Mouse (Mus musculus) heart, adult 2 months (tissue): ENCODE results near the gene Daglb.

ENCODE experiments used
- CTCF ChIP-seq: fragments of 200-600 bp; IDR thresholded peaks from 2 replicates; pipeline ENCODE4 v1.8.1; 2022; ENCODE audit warnings: antibody characterized with exemption, mild to moderate bottlenecking, moderate library complexity
- POLR2A ChIP-seq: fragments of 200-500 bp; IDR thresholded peaks from 2 replicates; pipeline ENCODE4 v1.6.1; 2011; ENCODE audit warnings: mild to moderate bottlenecking, low read depth, low read length, control low read depth; ENCODE audit not compliant: insufficient read depth

- TF ChIP-seq CTCF (no peak), POLR2A (no peak)
Observed at GRCm38 (mm10) chr5:143469628-143470027, 5.2 kb downstream of the Daglb start.
